Mouse (Mus musculus): ENCODE data around the gene Rbbp4. TPM values are rescaled to one million over a fixed set of nuclear protein-coding genes. Genes with fewer than 3 reads are reported as not detected.

Gene Rbbp4
- polyA plus RNA-seq, 1 experiment from 2014 or later, result 291 TPM

GRCm38 (mm10) chr4:129376961-129377545 is 41.9 kb upstream of the Rbbp4 start:
- no peaks in the 10 kb centered on the region for H3K27me3 ChIP-seq (ENCODE audit: control insufficient read depth, insufficient read depth, low read length)
- no peaks in the 10 kb centered on the region for H3K9me3 ChIP-seq (replicated peaks; ENCODE audit: control insufficient read depth, low read length)
- peaks cover 3% of the 10 kb centered on the region; the same call in 1 of the 2 replicates for H3K4me1 ChIP-seq (ENCODE audit: control insufficient read depth, insufficient read depth, low read length)
- H3K4me2 ChIP-seq (ENCODE audit: low read depth, low read length), result peak overlapping the region; percentile 94
- peak overlapping the region; percentile 83 for H3K4me3 ChIP-seq (ENCODE audit: low read length)
- H3K9ac ChIP-seq (ENCODE audit: low read length), result peak overlapping the region; percentile 90
- no peaks in the 10 kb centered on the region for H3K36me3 ChIP-seq (ENCODE audit: control insufficient read depth, insufficient read depth)
- peak; percentile 47 for ATAC-seq (replicated peaks; ENCODE audit: extremely low read depth, insufficient read depth, low FRiP score)
- under 1% methylated on average over 55 of the region's 68 CpGs for WGBS
- peak overlapping the region; percentile 85 for H3K27ac ChIP-seq (ENCODE audit: low read length)

GRCm38 (mm10) chr4:129375821-129376220 is 40.7 kb upstream of the Rbbp4 start:
- H3K9me3 ChIP-seq (replicated peaks; ENCODE audit: control insufficient read depth, low read length), result no peaks in the 10 kb centered on the region
- no peak overlapping the region for H3K4me3 ChIP-seq (ENCODE audit: low read length)
- H3K27me3 ChIP-seq (ENCODE audit: control insufficient read depth, insufficient read depth, low read length), result no peaks in the 10 kb centered on the region
- H3K4me1 ChIP-seq (ENCODE audit: control insufficient read depth, insufficient read depth, low read length), result peaks cover 3% of the 10 kb centered on the region; the same call in 1 of the 2 replicates
- 79% methylated on average over 5 of the region's 5 CpGs for WGBS
- H3K9ac ChIP-seq (ENCODE audit: low read length), result no peak overlapping the region
- H3K36me3 ChIP-seq (ENCODE audit: control insufficient read depth, insufficient read depth), result no peaks in the 10 kb centered on the region
- H3K4me2 ChIP-seq (ENCODE audit: low read depth, low read length), result no peak overlapping the region
- no peak overlapping the region for H3K27ac ChIP-seq (ENCODE audit: low read length)
- no peak for ATAC-seq (replicated peaks; ENCODE audit: extremely low read depth, insufficient read depth, low FRiP score)

GRCm38 (mm10) chr4:129375000-129375399 is 39.8 kb upstream of the Rbbp4 start:
- H3K27ac ChIP-seq (ENCODE audit: low read length), result no peak overlapping the region
- no peaks in the 10 kb centered on the region for H3K9me3 ChIP-seq (replicated peaks; ENCODE audit: control insufficient read depth, low read length)
- H3K27me3 ChIP-seq (ENCODE audit: control insufficient read depth, insufficient read depth, low read length), result no peaks in the 10 kb centered on the region
- no peak for ATAC-seq (replicated peaks; ENCODE audit: extremely low read depth, insufficient read depth, low FRiP score)
- peaks cover 3% of the 10 kb centered on the region; the same call in 1 of the 2 replicates for H3K4me1 ChIP-seq (ENCODE audit: control insufficient read depth, insufficient read depth, low read length)
- no peaks in the 10 kb centered on the region for H3K36me3 ChIP-seq (ENCODE audit: control insufficient read depth, insufficient read depth)
- H3K9ac ChIP-seq (ENCODE audit: low read length), result no peak overlapping the region
- H3K4me2 ChIP-seq (ENCODE audit: low read depth, low read length), result no peak overlapping the region
- no peak overlapping the region for H3K4me3 ChIP-seq (ENCODE audit: low read length)
- WGBS, result 59% methylated on average over 6 of the region's 6 CpGs

GRCm38 (mm10) chr4:129374219-129374755 is 39.1 kb upstream of the Rbbp4 start:
- H3K36me3 ChIP-seq (ENCODE audit: control insufficient read depth, insufficient read depth), result no peaks in the 10 kb centered on the region
- H3K27me3 ChIP-seq (ENCODE audit: control insufficient read depth, insufficient read depth, low read length), result no peaks in the 10 kb centered on the region
- no peak overlapping the region for H3K4me2 ChIP-seq (ENCODE audit: low read depth, low read length)
- H3K4me3 ChIP-seq (ENCODE audit: low read length), result no peak overlapping the region
- H3K4me1 ChIP-seq (ENCODE audit: control insufficient read depth, insufficient read depth, low read length), result peaks cover 3% of the 10 kb centered on the region; the same call in 1 of the 2 replicates
- no peak for ATAC-seq (replicated peaks; ENCODE audit: extremely low read depth, insufficient read depth, low FRiP score)
- H3K9ac ChIP-seq (ENCODE audit: low read length), result no peak overlapping the region
- H3K9me3 ChIP-seq (replicated peaks; ENCODE audit: control insufficient read depth, low read length), result no peaks in the 10 kb centered on the region
- H3K27ac ChIP-seq (ENCODE audit: low read length), result no peak overlapping the region
- WGBS, result 62% methylated on average over 11 of the region's 11 CpGs

GRCm38 (mm10) chr4:129373202-129373976 is 38.2 kb upstream of the Rbbp4 start:
- peaks cover 5% of the 10 kb centered on the region; the same call in 1 of the 2 replicates for H3K36me3 ChIP-seq (ENCODE audit: control insufficient read depth, insufficient read depth)
- no peaks in the 10 kb centered on the region for H3K27me3 ChIP-seq (ENCODE audit: control insufficient read depth, insufficient read depth, low read length)
- no peak overlapping the region for H3K4me3 ChIP-seq (ENCODE audit: low read length)
- WGBS, result 55% methylated on average over 8 of the region's 8 CpGs
- H3K9me3 ChIP-seq (replicated peaks; ENCODE audit: control insufficient read depth, low read length), result no peaks in the 10 kb centered on the region
- no peak overlapping the region for H3K27ac ChIP-seq (ENCODE audit: low read length)
- no peak overlapping the region for H3K9ac ChIP-seq (ENCODE audit: low read length)
- ATAC-seq (replicated peaks; ENCODE audit: extremely low read depth, insufficient read depth, low FRiP score), result no peak
- H3K4me2 ChIP-seq (ENCODE audit: low read depth, low read length), result no peak overlapping the region
- H3K4me1 ChIP-seq (ENCODE audit: control insufficient read depth, insufficient read depth, low read length), result peaks cover 3% of the 10 kb centered on the region; the same call in 1 of the 2 replicates

- Histone ChIP-seq H3K4me1 (ENCODE audit: control insufficient read depth, insufficient read depth, low read length) (0 out of 2 replicates have a peak, but pooled peaks cover 3% of the 10 kb centered on the region), H3K4me2 (ENCODE audit: low read depth, low read length) (no peak overlapping the region), H3K27me3 (ENCODE audit: control insufficient read depth, insufficient read depth, low read length) (no peaks in the 10 kb centered on the region), H3K4me3 (ENCODE audit: low read length) (no peak overlapping the region), H3K9ac (ENCODE audit: low read length) (no peak overlapping the region), H3K36me3 (ENCODE audit: control insufficient read depth, insufficient read depth) (peaks cover 5% of the 10 kb centered on the region; the same call in 1 of the 2 replicates), H3K27ac (ENCODE audit: low read length) (no peak overlapping the region), H3K9me3 (replicated peaks; ENCODE audit: control insufficient read depth, low read length) (no peaks in the 10 kb centered on the region)
- 92% methylated on average over 3 of the region's 3 CpGs for WGBS
- ATAC-seq (replicated peaks; ENCODE audit: extremely low read depth, insufficient read depth, low FRiP score), result no peak
Measured at GRCm38 (mm10) chr4:129371391-129371790, 36.2 kb upstream of the Rbbp4 start.

GRCm38 (mm10) chr4:129365224-129365623 is 30.1 kb upstream of the Rbbp4 start:
- ATAC-seq (replicated peaks; ENCODE audit: extremely low read depth, insufficient read depth, low FRiP score), result no peak
- Histone ChIP-seq H3K9ac (ENCODE audit: low read length) (no peak overlapping the region), H3K4me3 (ENCODE audit: low read length) (no peak overlapping the region), H3K27me3 (ENCODE audit: control insufficient read depth, insufficient read depth, low read length) (no peaks in the 10 kb centered on the region), H3K36me3 (ENCODE audit: control insufficient read depth, insufficient read depth) (peaks cover 5% of the 10 kb centered on the region), H3K27ac (ENCODE audit: low read length) (no peak overlapping the region), H3K4me2 (ENCODE audit: low read depth, low read length) (no peak overlapping the region), H3K4me1 (ENCODE audit: control insufficient read depth, insufficient read depth, low read length) (no peaks in the 10 kb centered on the region), H3K9me3 (replicated peaks; ENCODE audit: control insufficient read depth, low read length) (no peaks in the 10 kb centered on the region)
- WGBS, result 83% methylated on average over 5 of the region's 5 CpGs

GRCm38 (mm10) chr4:129364379-129364778 is 29.2 kb upstream of the Rbbp4 start:
- Histone ChIP-seq H3K9ac (ENCODE audit: low read length) (no peak overlapping the region), H3K4me2 (ENCODE audit: low read depth, low read length) (no peak overlapping the region), H3K4me3 (ENCODE audit: low read length) (no peak overlapping the region), H3K27ac (ENCODE audit: low read length) (no peak overlapping the region), H3K9me3 (replicated peaks; ENCODE audit: control insufficient read depth, low read length) (no peaks in the 10 kb centered on the region), H3K4me1 (ENCODE audit: control insufficient read depth, insufficient read depth, low read length) (no peaks in the 10 kb centered on the region), H3K36me3 (ENCODE audit: control insufficient read depth, insufficient read depth) (peaks cover 10% of the 10 kb centered on the region), H3K27me3 (ENCODE audit: control insufficient read depth, insufficient read depth, low read length) (no peaks in the 10 kb centered on the region)
- 82% methylated on average over 3 of the region's 3 CpGs for WGBS
- ATAC-seq (replicated peaks; ENCODE audit: extremely low read depth, insufficient read depth, low FRiP score), result no peak

GRCm38 (mm10) chr4:129363463-129363862 is 28.3 kb upstream of the Rbbp4 start:
- Histone ChIP-seq H3K36me3 (ENCODE audit: control insufficient read depth, insufficient read depth) (peaks cover 5% of the 10 kb centered on the region; the same call in 1 of the 2 replicates), H3K9ac (ENCODE audit: low read length) (no peak overlapping the region), H3K27ac (ENCODE audit: low read length) (0 out of 2 replicates have a peak overlapping the region, but pooled peaks have one; percentile 12), H3K4me3 (ENCODE audit: low read length) (no peak overlapping the region), H3K4me1 (ENCODE audit: control insufficient read depth, insufficient read depth, low read length) (no peaks in the 10 kb centered on the region), H3K27me3 (ENCODE audit: control insufficient read depth, insufficient read depth, low read length) (no peaks in the 10 kb centered on the region), H3K9me3 (replicated peaks; ENCODE audit: control insufficient read depth, low read length) (no peaks in the 10 kb centered on the region), H3K4me2 (ENCODE audit: low read depth, low read length) (no peak overlapping the region)
- no peak for ATAC-seq (replicated peaks; ENCODE audit: extremely low read depth, insufficient read depth, low FRiP score)
- WGBS, result 89% methylated on average over 9 of the region's 9 CpGs

All from heart, embryonic 16.5 days (tissue).